Mouse (Mus musculus) neural tube, embryonic 11.5 days (tissue): ENCODE data around the gene Mdp1. TPM values are rescaled to one million over a fixed set of nuclear protein-coding genes. Genes with fewer than 3 reads are reported as not detected.

Experiments
- ATAC-seq: fragments of 200-750 bp; cut with Nextera tagmentation; 2 replicates; pipeline ENCODE4 v1.8.0; 2017; ENCODE audit warnings: moderate number of reproducible peaks, mild to moderate bottlenecking, moderate TSS enrichment, moderate library complexity; ENCODE audit not compliant: insufficient read depth, low FRiP score, low TSS enrichment
- DNase-seq: peaks from one replicate; pipeline ENCODE4 v3.0.0-alpha.2; 2015; ENCODE audit warnings: low spot score
- H3K27ac ChIP-seq: fragments of 300-500 bp; sonication (generic); 2 replicates; pipeline ENCODE4 v1.5.1; 2014; ENCODE audit warnings: low read depth, mild to moderate bottlenecking, low read length
- H3K27me3 ChIP-seq: fragments of 300-500 bp; sonication (generic); 2 replicates; pipeline ENCODE4 v1.6.1; 2014; ENCODE audit warnings: mild to moderate bottlenecking, low read length, mixed read lengths; ENCODE audit not compliant: control insufficient read depth, insufficient read depth
- H3K36me3 ChIP-seq: fragments of 300-500 bp; sonication (generic); 2 replicates; pipeline ENCODE4 v1.6.1; 2014; ENCODE audit warnings: mild to moderate bottlenecking, low read length, moderate library complexity, mixed read lengths; ENCODE audit not compliant: control insufficient read depth, insufficient read depth
- H3K4me1 ChIP-seq: fragments of 300-500 bp; sonication (generic); 2 replicates; pipeline ENCODE4 v1.6.1; 2014; ENCODE audit warnings: low read length, mixed read lengths; ENCODE audit not compliant: control insufficient read depth, insufficient read depth
- H3K4me2 ChIP-seq: fragments of 300-500 bp; sonication (generic); 2 replicates; pipeline ENCODE4 v1.6.1; 2014; ENCODE audit warnings: low read depth, mild to moderate bottlenecking, moderate library complexity
- H3K4me3 ChIP-seq: fragments of 300-500 bp; sonication (generic); 2 replicates; pipeline ENCODE4 v1.5.1; 2014; ENCODE audit warnings: low read depth, low read length
- H3K9ac ChIP-seq: fragments of 300-500 bp; sonication (generic); 2 replicates; pipeline ENCODE4 v1.6.1; 2014; ENCODE audit warnings: mild to moderate bottlenecking, low read length
- H3K9me3 ChIP-seq: fragments of 300-500 bp; sonication (generic); 2 replicates; pipeline ENCODE4 v1.6.1; 2016; ENCODE audit warnings: low read length; ENCODE audit not compliant: control insufficient read depth
- WGBS: fragments of 180-500 bp; shearing (Covaris S2); extraction: QIAGEN DNeasy Blood & Tissue Kit; methylation state at CpG from one replicate; pipeline ENCODE4 v1.1.7; 2014; 5-methylcytosine and 5-hydroxymethylcytosine counted together
- polyA plus RNA-seq: library from polyadenylated mRNA; unstranded; fragments of >200 nt; fragmentation: Nextera tagmentation; extraction: Ambion mirVana; gene quantifications from 2 replicates; pipeline ENCODE4 v1.2.1, GENCODE M21; 2014

Gene Mdp1
- polyA plus RNA-seq, 1 experiment from 2014 or later = 65.7 TPM

GRCm38 (mm10) chr14:55651528-55651927 is 8.8 kb downstream of the Mdp1 start:
- Histone ChIP-seq H3K4me1 (no peaks in the 10 kb centered on the region), H3K9me3 (no peaks in the 10 kb centered on the region), H3K27me3 (no peaks in the 10 kb centered on the region), H3K36me3 (0 out of 2 replicates have a peak, but pooled peaks cover 1% of the 10 kb centered on the region), H3K27ac (no peak overlapping the region), H3K4me3 (no peak overlapping the region), H3K9ac (no peak overlapping the region), H3K4me2 (no peak overlapping the region)
- ATAC-seq = no peak
- 85% methylated on average over 7 of the region's 7 CpGs for WGBS
- DNase-seq = no peak

DNA sequence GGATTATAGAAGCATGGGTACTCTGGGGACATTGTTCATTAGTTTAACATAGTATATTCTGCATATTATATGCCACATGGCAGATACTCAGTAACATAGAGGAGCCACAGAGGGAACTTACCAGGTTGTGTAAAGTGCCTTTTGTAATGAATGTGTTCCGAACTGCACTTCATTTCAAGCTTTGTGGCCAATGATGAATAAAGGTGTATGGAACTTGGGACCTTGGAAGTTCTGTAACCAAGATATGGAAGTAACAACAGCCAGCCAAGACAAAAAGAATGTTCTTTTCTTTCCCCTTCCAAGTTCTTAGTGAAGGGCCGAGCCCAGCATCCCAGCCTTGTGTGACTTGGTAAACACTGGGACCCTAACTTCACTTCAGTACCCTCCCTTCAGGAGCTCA is 10.4 kb downstream of the Mdp1 start, which contains the start of gene Tssk4:
Gene Tssk4 (plus strand): TSS at position 301 of the 400 bp plus-strand sequence.
- Histone ChIP-seq H3K4me3 (no peak within 1 kb of the TSS), H3K27me3 (no peaks in the 10 kb centered on the region), H3K4me1 (no peaks in the 10 kb centered on the region), H3K9ac (no peak within 1 kb of the TSS), H3K36me3 (0 out of 2 replicates have a peak, but pooled peaks cover 3% of the 10 kb centered on the region), H3K9me3 (no peaks in the 10 kb centered on the region), H3K27ac (no peak within 1 kb of the TSS), H3K4me2 (no peak within 1 kb of the TSS)
- DNase-seq (no peak), ATAC-seq (no peak)
- WGBS = 94% methylated on average over 2 of the region's 2 CpGs

- ATAC-seq = no peak
- Histone ChIP-seq H3K9ac (peak overlapping the region; percentile 95), H3K4me2 (peak overlapping the region; percentile 72), H3K27me3 (no peaks in the 10 kb centered on the region), H3K4me1 (peaks cover 15% of the 10 kb centered on the region), H3K27ac (no peak overlapping the region), H3K4me3 (peak overlapping the region; percentile 94), H3K36me3 (0 out of 2 replicates have a peak, but pooled peaks cover 3% of the 10 kb centered on the region), H3K9me3 (no peaks in the 10 kb centered on the region)
- WGBS = 34% methylated on average over 17 of the region's 17 CpGs
- no peak for DNase-seq
Observed at GRCm38 (mm10) chr14:55644261-55644888, 15.9 kb downstream of the Mdp1 start.

DNA sequence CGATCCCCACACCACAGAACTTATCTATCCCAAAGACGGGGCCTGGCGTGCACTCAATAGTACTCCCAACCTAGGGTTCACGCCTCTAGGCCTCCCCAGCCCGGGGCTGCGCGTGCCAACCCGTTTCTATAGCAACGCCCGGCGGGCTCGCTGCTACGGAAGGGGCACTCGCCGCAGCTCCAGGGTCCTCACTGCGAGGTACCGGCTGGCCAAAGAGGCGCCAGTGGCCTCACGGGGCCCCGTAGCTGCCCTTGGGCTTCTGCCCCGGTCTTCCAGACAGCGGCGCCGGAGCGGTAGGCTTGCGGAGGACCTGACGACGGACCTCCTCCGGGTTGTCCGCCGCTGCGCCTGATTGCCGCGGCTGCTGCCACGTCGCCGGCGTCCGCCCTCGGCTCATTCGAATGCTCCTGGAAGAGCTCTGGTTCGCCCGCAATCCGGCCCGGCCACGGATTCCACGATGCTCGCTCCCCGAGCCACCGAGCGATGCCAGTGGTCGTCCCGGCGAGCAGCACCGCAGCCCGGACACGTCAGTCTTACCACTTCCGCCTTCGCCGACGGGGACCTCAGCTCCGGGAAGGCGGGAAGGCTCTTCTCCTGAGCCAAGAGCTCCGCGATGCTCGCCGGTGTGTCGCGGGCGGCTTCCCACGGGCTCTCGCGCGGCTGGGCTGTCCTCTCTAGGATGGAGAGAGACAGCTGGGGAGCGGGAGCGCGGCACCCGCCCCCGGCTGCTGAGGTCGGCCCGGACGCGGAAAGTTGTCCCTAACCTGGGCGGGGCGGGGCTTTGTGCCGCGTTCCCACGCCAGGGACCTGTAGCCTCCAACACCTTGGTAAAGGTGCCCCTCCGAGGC is 17.0 kb downstream of the Mdp1 start, which contains the start of gene Tm9sf1:
Gene Tm9sf1 (minus strand): TSS at position 747 of the 848 bp plus-strand sequence.
- Histone ChIP-seq H3K9ac (peak within 1 kb of the TSS; percentile 95), H3K4me2 (peak within 1 kb of the TSS; percentile 72), H3K4me1 (peaks cover 15% of the 10 kb centered on the region), H3K27me3 (no peaks in the 10 kb centered on the region), H3K9me3 (no peaks in the 10 kb centered on the region), H3K36me3 (0 out of 2 replicates have a peak, but pooled peaks cover 3% of the 10 kb centered on the region), H3K27ac (peak within 1 kb of the TSS; percentile 92), H3K4me3 (peak within 1 kb of the TSS; percentile 94)
- WGBS = under 1% methylated on average over 88 of the region's 89 CpGs
- DNase-seq (peak; percentile 87), ATAC-seq (peak; percentile 86)

- peak overlapping the region; percentile 94 for H3K4me3 ChIP-seq
- peak overlapping the region; percentile 92 for H3K27ac ChIP-seq
- H3K9me3 ChIP-seq = no peaks in the 10 kb centered on the region
- 21% methylated on average over 8 of the region's 8 CpGs for WGBS
- H3K9ac ChIP-seq = peak overlapping the region; percentile 95
- H3K4me2 ChIP-seq = peak overlapping the region; percentile 72
- no peak for DNase-seq
- peaks cover 6% of the 10 kb centered on the region; the same call in 1 of the 2 replicates for H3K36me3 ChIP-seq
- ATAC-seq = peak; percentile 36; the same call in 1 of the 2 replicates
- H3K27me3 ChIP-seq = no peaks in the 10 kb centered on the region
- H3K4me1 ChIP-seq = peaks cover 15% of the 10 kb centered on the region
Observed at GRCm38 (mm10) chr14:55642679-55643059, 17.6 kb downstream of the Mdp1 start.

GRCm38 (mm10) chr14:55641291-55641690 is 19.0 kb downstream of the Mdp1 start:
- Histone ChIP-seq H3K4me3 (no peak overlapping the region), H3K9ac (no peak overlapping the region), H3K27ac (no peak overlapping the region), H3K36me3 (peaks cover 3% of the 10 kb centered on the region; the same call in 1 of the 2 replicates), H3K27me3 (no peaks in the 10 kb centered on the region), H3K9me3 (no peaks in the 10 kb centered on the region), H3K4me2 (no peak overlapping the region), H3K4me1 (peaks cover 15% of the 10 kb centered on the region)
- ATAC-seq = no peak
- DNase-seq = no peak
- WGBS = 97% methylated on average over 13 of the region's 13 CpGs

- H3K4me3 ChIP-seq = no peak overlapping the region
- H3K36me3 ChIP-seq = peaks cover 3% of the 10 kb centered on the region; the same call in 1 of the 2 replicates
- no peak overlapping the region for H3K4me2 ChIP-seq
- no peaks in the 10 kb centered on the region for H3K27me3 ChIP-seq
- H3K9me3 ChIP-seq = no peaks in the 10 kb centered on the region
- ATAC-seq (no peak), DNase-seq (no peak)
- H3K9ac ChIP-seq = no peak overlapping the region
- no peak overlapping the region for H3K27ac ChIP-seq
- WGBS = 98% methylated on average over 14 of the region's 14 CpGs
- peaks cover 15% of the 10 kb centered on the region for H3K4me1 ChIP-seq
Observed at GRCm38 (mm10) chr14:55640816-55641215, 19.5 kb downstream of the Mdp1 start.

DNA sequence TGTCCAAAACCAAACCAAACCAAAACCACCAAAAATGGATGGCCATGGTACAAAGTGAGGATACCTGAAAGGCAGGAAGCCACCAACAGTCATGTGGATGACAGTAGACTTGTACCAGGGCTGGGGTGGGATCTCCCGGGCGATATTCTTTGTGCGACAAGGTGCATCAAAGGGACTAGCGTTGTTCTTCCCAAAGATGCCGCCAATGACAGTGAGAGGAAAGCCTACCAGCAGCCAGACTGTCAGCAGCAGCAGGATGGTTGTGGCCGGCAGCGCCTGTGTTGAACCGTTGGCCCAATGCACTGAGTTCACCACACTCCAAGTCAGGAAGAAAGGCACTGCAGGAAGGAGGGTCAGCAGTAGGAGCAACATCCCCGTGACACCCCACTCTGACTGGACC is 22.5 kb downstream of the Mdp1 start, which contains the start of gene Gm49378:
Gene Gm49378 (minus strand): TSS at position 101 of the 400 bp plus-strand sequence.
- H3K9ac ChIP-seq = no peak within 1 kb of the TSS
- peaks cover 10% of the 10 kb centered on the region for H3K36me3 ChIP-seq
- ATAC-seq = no peak
- H3K27me3 ChIP-seq = no peaks in the 10 kb centered on the region
- no peak within 1 kb of the TSS for H3K27ac ChIP-seq
- H3K4me1 ChIP-seq = peaks cover 10% of the 10 kb centered on the region
- H3K4me3 ChIP-seq = no peak within 1 kb of the TSS
- no peak within 1 kb of the TSS for H3K4me2 ChIP-seq
- DNase-seq = no peak
- WGBS = 95% methylated on average over 9 of the region's 9 CpGs
- H3K9me3 ChIP-seq = no peaks in the 10 kb centered on the region
